Mouse (Mus musculus): ENCODE results near the gene Mpp6. TPM values are rescaled to one million over a fixed set of nuclear protein-coding genes. Genes with fewer than 3 reads are reported as not detected.

The Mpp6 gene
- polyA plus RNA-seq, 1 experiment from 2014 or later: 54.8 TPM

DNA sequence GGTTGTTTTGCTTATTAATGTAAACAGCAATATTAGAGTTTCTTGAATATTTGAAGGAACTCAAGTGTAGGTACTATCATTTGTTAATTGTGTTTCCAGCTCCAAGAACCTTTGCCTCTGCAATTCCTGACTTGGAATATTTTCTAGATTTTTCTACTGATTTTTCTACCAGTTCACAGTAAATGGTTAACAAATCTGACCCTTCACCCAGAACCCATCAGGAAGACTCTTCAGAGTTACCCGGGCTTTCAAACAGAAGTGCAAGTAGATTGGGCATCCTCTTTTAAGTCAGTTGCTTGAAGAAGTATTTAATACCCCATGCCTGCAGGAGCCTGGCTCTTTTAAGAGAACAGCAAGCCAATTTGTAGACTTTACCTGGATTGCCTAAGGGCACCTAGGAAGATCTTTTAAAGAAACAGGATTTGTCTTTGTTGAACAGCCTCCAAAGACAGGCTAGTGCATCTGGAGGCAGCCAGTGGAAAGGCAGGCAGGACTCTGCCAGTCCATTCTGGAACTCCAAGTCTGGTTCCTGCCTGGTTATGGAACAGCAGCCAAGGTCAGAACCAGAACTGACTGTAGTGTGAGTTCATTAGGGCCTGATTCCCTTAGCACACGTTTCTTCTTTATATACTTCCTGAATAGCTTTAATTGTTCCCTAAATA lies 104.8 kb downstream of the Mpp6 start:
- Histone ChIP-seq H3K27ac (ENCODE audit: low read depth) (peak overlapping the region; percentile 59; the same call in 1 of the 2 replicates), H3K27me3 (ENCODE audit: insufficient read depth, low read length) (no peaks in the 10 kb centered on the region), H3K36me3 (replicated peaks; ENCODE audit: insufficient read depth, low read length) (no peaks in the 10 kb centered on the region), H3K4me2 (ENCODE audit: low read depth, low read length) (no peak overlapping the region), H3K9me3 (ENCODE audit: low read length) (no peaks in the 10 kb centered on the region), H3K4me3 (ENCODE audit: low read depth, low read length) (no peak overlapping the region), H3K9ac (replicated peaks) (no peak overlapping the region), H3K4me1 (ENCODE audit: insufficient read depth) (peaks cover 14% of the 10 kb centered on the region)
- ATAC-seq (peak; percentile 35; the same call in 1 of the 2 replicates), DNase-seq (no peak)
- TF ChIP-seq CTCF (IDR thresholded peaks at IDR 0.05; ENCODE audit: low read depth) (no peak), EP300 (IDR thresholded peaks at IDR 0.05; ENCODE audit: low read depth) (no peak)
- WGBS (ENCODE audit: insufficient replicate concordance): 39% methylated on average over 2 of the region's 2 CpGs

DNA sequence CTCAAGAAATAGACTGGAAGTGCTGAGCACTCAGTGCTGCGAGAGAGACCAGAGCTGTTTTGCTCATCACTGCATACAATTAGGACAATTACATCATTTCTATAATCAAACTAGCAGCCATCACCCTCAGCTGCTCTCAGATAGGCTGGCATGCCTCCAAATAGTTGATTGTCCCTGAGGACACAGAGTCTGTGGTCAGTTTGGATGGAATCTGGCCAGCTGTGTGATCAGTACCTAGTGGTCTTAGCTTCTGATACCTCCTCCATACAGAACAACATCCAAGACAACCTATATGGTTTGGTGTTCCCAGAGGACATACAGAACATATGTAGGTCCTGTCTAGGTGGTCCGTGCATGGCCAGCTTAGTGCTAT lies 105.3 kb downstream of the Mpp6 start:
- peak; percentile 62 for ATAC-seq
- Histone ChIP-seq H3K4me2 (ENCODE audit: low read depth, low read length) (no peak overlapping the region), H3K27ac (ENCODE audit: low read depth) (no peak overlapping the region), H3K27me3 (ENCODE audit: insufficient read depth, low read length) (no peaks in the 10 kb centered on the region), H3K36me3 (replicated peaks; ENCODE audit: insufficient read depth, low read length) (no peaks in the 10 kb centered on the region), H3K4me3 (ENCODE audit: low read depth, low read length) (no peak overlapping the region), H3K9me3 (ENCODE audit: low read length) (no peaks in the 10 kb centered on the region), H3K9ac (replicated peaks) (no peak overlapping the region), H3K4me1 (ENCODE audit: insufficient read depth) (peaks cover 14% of the 10 kb centered on the region)
- no peak for TF ChIP-seq CTCF (IDR thresholded peaks at IDR 0.05; ENCODE audit: low read depth)
- TF ChIP-seq EP300 (IDR thresholded peaks at IDR 0.05; ENCODE audit: low read depth): no peak
- no peak for DNase-seq
- WGBS (ENCODE audit: insufficient replicate concordance): 80% methylated on average over 2 of the region's 2 CpGs

DNA sequence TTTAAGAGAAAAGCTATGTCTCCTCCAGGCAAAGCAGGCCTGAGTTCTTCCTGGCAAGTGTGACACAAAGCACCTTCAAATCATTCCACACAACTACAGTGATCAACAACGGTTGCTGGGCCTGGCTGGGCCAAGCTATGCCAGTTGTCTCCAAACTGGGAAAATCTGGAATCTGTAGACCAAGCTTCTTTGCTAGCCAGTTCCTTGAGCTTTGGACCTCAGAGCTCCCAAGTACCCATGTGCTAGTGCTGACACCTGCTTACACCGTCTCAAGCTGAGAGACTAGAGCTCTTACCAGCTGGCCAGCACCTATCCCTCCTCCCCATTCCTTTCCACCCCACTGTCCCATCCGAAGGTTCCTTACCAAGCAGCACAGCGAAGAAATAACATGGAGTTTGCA lies 105.9 kb downstream of the Mpp6 start:
- Histone ChIP-seq H3K9ac (replicated peaks) (no peak overlapping the region), H3K9me3 (ENCODE audit: low read length) (no peaks in the 10 kb centered on the region), H3K4me2 (ENCODE audit: low read depth, low read length) (no peak overlapping the region), H3K36me3 (replicated peaks; ENCODE audit: insufficient read depth, low read length) (no peaks in the 10 kb centered on the region), H3K4me3 (ENCODE audit: low read depth, low read length) (no peak overlapping the region), H3K4me1 (ENCODE audit: insufficient read depth) (peaks cover 14% of the 10 kb centered on the region), H3K27me3 (ENCODE audit: insufficient read depth, low read length) (no peaks in the 10 kb centered on the region), H3K27ac (ENCODE audit: low read depth) (no peak overlapping the region)
- TF ChIP-seq CTCF (IDR thresholded peaks at IDR 0.05; ENCODE audit: low read depth): no peak
- no peak for TF ChIP-seq EP300 (IDR thresholded peaks at IDR 0.05; ENCODE audit: low read depth)
- DNase-seq: no peak
- WGBS (ENCODE audit: insufficient replicate concordance): 80% methylated on average over 4 of the region's 4 CpGs
- no peak for ATAC-seq

DNA sequence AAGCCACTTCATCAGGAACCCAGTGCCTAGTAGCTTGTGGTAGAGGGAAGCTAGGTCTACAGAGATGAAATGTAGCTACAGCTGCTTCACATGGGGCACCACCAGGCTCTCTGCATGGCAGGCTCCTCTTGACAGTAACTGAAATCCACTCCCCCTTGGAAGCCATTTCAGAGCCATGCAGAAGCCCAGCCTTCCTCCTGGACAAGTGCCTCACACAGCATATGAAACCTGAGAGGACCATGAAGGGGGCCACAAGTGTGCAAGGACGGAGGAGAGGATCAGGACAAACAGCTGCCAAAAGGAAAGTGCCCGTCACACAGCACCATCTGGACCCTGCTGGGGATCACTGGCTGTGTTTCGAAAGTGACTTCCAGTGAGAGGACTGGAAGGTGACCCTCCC lies 108.6 kb downstream of the Mpp6 start:
- WGBS (ENCODE audit: insufficient replicate concordance): 78% methylated on average over 3 of the region's 3 CpGs
- H3K4me2 ChIP-seq (ENCODE audit: low read depth, low read length): no peak overlapping the region
- DNase-seq: no peak
- ATAC-seq: no peak
- H3K27ac ChIP-seq (ENCODE audit: low read depth): no peak overlapping the region
- no peak overlapping the region for H3K9ac ChIP-seq (replicated peaks)
- H3K36me3 ChIP-seq (replicated peaks; ENCODE audit: insufficient read depth, low read length): no peaks in the 10 kb centered on the region
- H3K9me3 ChIP-seq (ENCODE audit: low read length): no peaks in the 10 kb centered on the region
- H3K4me1 ChIP-seq (ENCODE audit: insufficient read depth): peaks cover 11% of the 10 kb centered on the region
- no peak overlapping the region for H3K4me3 ChIP-seq (ENCODE audit: low read depth, low read length)
- TF ChIP-seq EP300 (IDR thresholded peaks at IDR 0.05; ENCODE audit: low read depth) (no peak), CTCF (IDR thresholded peaks at IDR 0.05; ENCODE audit: low read depth) (no peak)
- no peaks in the 10 kb centered on the region for H3K27me3 ChIP-seq (ENCODE audit: insufficient read depth, low read length)

DNA sequence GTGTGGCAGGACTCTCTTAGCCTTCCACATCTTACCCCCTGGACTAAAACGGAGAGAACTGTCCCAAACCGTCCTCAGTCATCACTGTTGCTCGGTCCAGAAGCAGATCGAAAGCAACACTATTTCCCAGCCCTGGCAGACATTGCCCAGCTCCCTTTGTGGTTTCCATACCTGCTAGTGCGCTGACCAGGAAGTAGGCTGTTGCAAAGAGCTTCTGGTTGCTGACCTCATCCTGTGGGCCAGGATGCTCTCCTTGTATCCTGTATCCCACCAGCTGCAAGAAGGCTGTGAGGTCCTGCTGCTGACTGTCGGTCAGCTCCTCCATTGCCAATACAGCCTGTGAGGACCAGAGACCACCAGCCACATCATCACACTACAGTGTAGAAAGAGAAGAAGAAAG lies 109.0 kb downstream of the Mpp6 start:
- H3K27ac ChIP-seq (ENCODE audit: low read depth): no peak overlapping the region
- ATAC-seq (no peak), DNase-seq (no peak)
- H3K9me3 ChIP-seq (ENCODE audit: low read length): no peaks in the 10 kb centered on the region
- H3K4me2 ChIP-seq (ENCODE audit: low read depth, low read length): no peak overlapping the region
- no peaks in the 10 kb centered on the region for H3K36me3 ChIP-seq (replicated peaks; ENCODE audit: insufficient read depth, low read length)
- TF ChIP-seq EP300 (IDR thresholded peaks at IDR 0.05; ENCODE audit: low read depth): no peak
- TF ChIP-seq CTCF (IDR thresholded peaks at IDR 0.05; ENCODE audit: low read depth): no peak
- peaks cover 9% of the 10 kb centered on the region for H3K4me1 ChIP-seq (ENCODE audit: insufficient read depth)
- H3K27me3 ChIP-seq (ENCODE audit: insufficient read depth, low read length): no peaks in the 10 kb centered on the region
- 62% methylated on average over 6 of the region's 6 CpGs for WGBS (ENCODE audit: insufficient replicate concordance)
- no peak overlapping the region for H3K9ac ChIP-seq (replicated peaks)
- H3K4me3 ChIP-seq (ENCODE audit: low read depth, low read length): no peak overlapping the region

DNA sequence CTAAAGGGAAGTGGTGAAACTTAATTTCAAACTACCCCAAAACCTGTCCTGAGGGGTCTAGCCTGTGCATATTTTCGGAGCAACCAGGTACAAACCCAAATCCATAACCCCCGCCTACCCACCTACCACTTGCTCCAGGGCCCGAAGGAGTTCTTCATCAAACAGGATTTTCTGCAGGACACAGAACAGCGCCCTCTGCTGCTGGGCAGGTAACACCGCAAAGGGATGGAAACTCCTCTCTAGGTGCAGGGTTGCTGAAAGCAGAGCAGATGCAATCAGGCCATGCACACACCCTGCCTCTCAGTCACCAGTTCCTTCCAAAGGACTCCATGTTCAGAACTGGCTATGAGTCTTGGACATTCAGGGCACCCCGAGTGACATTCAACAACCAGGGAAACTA lies 110.8 kb downstream of the Mpp6 start:
- TF ChIP-seq CTCF (IDR thresholded peaks at IDR 0.05; ENCODE audit: low read depth) (peak; percentile 87), EP300 (IDR thresholded peaks at IDR 0.05; ENCODE audit: low read depth) (no peak)
- Histone ChIP-seq H3K27ac (ENCODE audit: low read depth) (no peak overlapping the region), H3K4me1 (ENCODE audit: insufficient read depth) (no peaks in the 10 kb centered on the region), H3K9me3 (ENCODE audit: low read length) (no peaks in the 10 kb centered on the region), H3K4me3 (ENCODE audit: low read depth, low read length) (no peak overlapping the region), H3K4me2 (ENCODE audit: low read depth, low read length) (no peak overlapping the region), H3K27me3 (ENCODE audit: insufficient read depth, low read length) (no peaks in the 10 kb centered on the region), H3K36me3 (replicated peaks; ENCODE audit: insufficient read depth, low read length) (no peaks in the 10 kb centered on the region), H3K9ac (replicated peaks) (no peak overlapping the region)
- ATAC-seq (no peak), DNase-seq (peak; percentile 61)
- WGBS (ENCODE audit: insufficient replicate concordance): 40% methylated on average over 6 of the region's 6 CpGs

Data from liver, postnatal 0 days (tissue).